Mouse (Mus musculus) embryo, embryonic 10 days (tissue): ENCODE data around the gene Fam207a.

Experiments used
- DNase-seq: peaks from one replicate; pipeline ENCODE4 v3.0.0-alpha.2; 2015; ENCODE audit warnings: low spot score

The Fam207a gene

GRCm38 (mm10) chr10:77515385-77516348, at the start of gene Fam207a:
Fam207a (minus strand) TSS chr10:77515785.
- DNase-seq: peak; percentile 98

GRCm38 (mm10) chr10:77565005-77565404, 49.4 kb upstream of the Fam207a start:
- DNase-seq: no peak

GRCm38 (mm10) chr10:77561508-77561907, 45.9 kb upstream of the Fam207a start:
- DNase-seq: no peak

- no peak for DNase-seq
These were observed 45.2 kb upstream of the Fam207a start for GRCm38 (mm10) chr10:77560830-77561229.

GRCm38 (mm10) chr10:77560090-77560489, 44.5 kb upstream of the Fam207a start:
- DNase-seq: no peak

GRCm38 (mm10) chr10:77557641-77558040, 42.1 kb upstream of the Fam207a start:
- DNase-seq: no peak

GRCm38 (mm10) chr10:77556631-77557030, 41.0 kb upstream of the Fam207a start:
- DNase-seq: no peak

- DNase-seq: no peak
These were observed 39.3 kb upstream of the Fam207a start for GRCm38 (mm10) chr10:77554918-77555317.

GRCm38 (mm10) chr10:77553285-77553684, 37.7 kb upstream of the Fam207a start:
- DNase-seq: no peak

- DNase-seq: no peak
These were observed 36.6 kb upstream of the Fam207a start for GRCm38 (mm10) chr10:77552162-77552561.

- no peak for DNase-seq
These were observed 35.3 kb upstream of the Fam207a start for GRCm38 (mm10) chr10:77550874-77551273.

GRCm38 (mm10) chr10:77548576-77548975, 33.0 kb upstream of the Fam207a start:
- no peak for DNase-seq

- DNase-seq: no peak
These were observed 29.3 kb upstream of the Fam207a start for GRCm38 (mm10) chr10:77544916-77545315.

GRCm38 (mm10) chr10:77543226-77543625, 27.6 kb upstream of the Fam207a start:
- DNase-seq: peak; percentile 65

GRCm38 (mm10) chr10:77541864-77542666, 26.5 kb upstream of the Fam207a start:
- no peak for DNase-seq

- no peak for DNase-seq
These were observed 25.1 kb upstream of the Fam207a start for GRCm38 (mm10) chr10:77540576-77541102.

GRCm38 (mm10) chr10:77539320-77539945, 23.8 kb upstream of the Fam207a start:
- no peak for DNase-seq

GRCm38 (mm10) chr10:77537215-77538209, 21.9 kb upstream of the Fam207a start:
- no peak for DNase-seq

GRCm38 (mm10) chr10:77536727-77537126, 21.1 kb upstream of the Fam207a start:
- no peak for DNase-seq

- no peak for DNase-seq
These were observed 16.4 kb upstream of the Fam207a start for GRCm38 (mm10) chr10:77532020-77532413.
